Mouse (Mus musculus) layer of hippocampus, postnatal 10 days (tissue): ENCODE measurements at regions not wholly inside any gene's neighbourhood (a gene's known extent, or its start where the extent isn't known, plus 50 kb on each side); places are given as distances from the start of the nearest gene placed in this dataset.
"Not testable (repeated sequence)": the region's sequence is repeated elsewhere in the genome, so short reads cannot be mapped to it uniquely, and the experiment has no call there.

Experiments used
- DNase-seq, 2 experiments: peaks; one replicate each; pipeline ENCODE4 v3.0.0; 2021; ENCODE audit warnings: low spot score in 2 of 2

- no peak for DNase-seq
Measured at GRCm38 (mm10) chr17:76703823-76704222, 1152.1 kb upstream of the Fam98a start.

GRCm38 (mm10) chr17:76696219-76696618, 1144.5 kb upstream of the Fam98a start:
- DNase-seq = no peak

- DNase-seq = no peak
Measured at GRCm38 (mm10) chr17:76658056-76658455, 1106.3 kb upstream of the Fam98a start.

- peak; percentile 19 to 38 for DNase-seq
Measured at GRCm38 (mm10) chr17:76625976-76626375, 1074.2 kb upstream of the Fam98a start.

- no peak for DNase-seq
Measured at GRCm38 (mm10) chr17:76605237-76605636, 1053.5 kb upstream of the Fam98a start.

- no peak for DNase-seq
Measured at GRCm38 (mm10) chr17:76578323-76578722, 1026.6 kb upstream of the Fam98a start.

GRCm38 (mm10) chr17:76559725-76560124, 1008.0 kb upstream of the Fam98a start:
- no peak for DNase-seq

GRCm38 (mm10) chr17:76545566-76545965, 993.8 kb upstream of the Fam98a start:
- no peak for DNase-seq

GRCm38 (mm10) chr17:76535772-76536171, 984.0 kb upstream of the Fam98a start:
- DNase-seq = no peak

- no peak for DNase-seq
Measured at GRCm38 (mm10) chr17:76501732-76502131, 950.0 kb upstream of the Fam98a start.

GRCm38 (mm10) chr17:76500446-76500845, 948.7 kb upstream of the Fam98a start:
- no peak for DNase-seq

- DNase-seq = not testable (repeated sequence)
Measured at GRCm38 (mm10) chr17:76499981-76500380, 948.2 kb upstream of the Fam98a start.

GRCm38 (mm10) chr17:76487347-76487746, 935.6 kb upstream of the Fam98a start:
- DNase-seq = no peak

- DNase-seq = no peak
Measured at GRCm38 (mm10) chr17:76484130-76484529, 932.4 kb upstream of the Fam98a start.

- no peak for DNase-seq
Measured at GRCm38 (mm10) chr17:76451296-76451834, 899.6 kb upstream of the Fam98a start.
